Mouse (Mus musculus): ENCODE results near the gene Cd163l1. TPM values are rescaled to one million over a fixed set of nuclear protein-coding genes. Genes with fewer than 3 reads are reported as not detected.

The Cd163l1 gene
- total RNA-seq, 2 experiments from 2014 or later = not detected

- ATAC-seq (replicated peaks; ENCODE audit: low FRiP score, poor library complexity, severe bottlenecking) = no peak
Observed at GRCm38 (mm10) chr7:140208677-140209076, 9.4 kb upstream of the Cd163l1 start.

GRCm38 (mm10) chr7:140213841-140214240 is 4.2 kb upstream of the Cd163l1 start:
- no peak for ATAC-seq (replicated peaks; ENCODE audit: low FRiP score, poor library complexity, severe bottlenecking)

- ATAC-seq (replicated peaks; ENCODE audit: low FRiP score, poor library complexity, severe bottlenecking) = no peak
Observed at GRCm38 (mm10) chr7:140219268-140219667, 1.2 kb downstream of the Cd163l1 start.

- ATAC-seq (replicated peaks; ENCODE audit: low FRiP score, poor library complexity, severe bottlenecking) = no peak
Observed at GRCm38 (mm10) chr7:140220375-140220774, 2.3 kb downstream of the Cd163l1 start.

GRCm38 (mm10) chr7:140224209-140224608 is 6.1 kb downstream of the Cd163l1 start:
- ATAC-seq (replicated peaks; ENCODE audit: low FRiP score, poor library complexity, severe bottlenecking) = no peak

- ATAC-seq (replicated peaks; ENCODE audit: low FRiP score, poor library complexity, severe bottlenecking) = no peak
Observed at GRCm38 (mm10) chr7:140228476-140228875, 10.4 kb downstream of the Cd163l1 start.

- no peak for ATAC-seq (replicated peaks; ENCODE audit: low FRiP score, poor library complexity, severe bottlenecking)
Observed at GRCm38 (mm10) chr7:140231026-140231425, 13.0 kb downstream of the Cd163l1 start.

- ATAC-seq (replicated peaks; ENCODE audit: low FRiP score, poor library complexity, severe bottlenecking) = no peak
Observed at GRCm38 (mm10) chr7:140233696-140234095, 15.6 kb downstream of the Cd163l1 start.

- no peak for ATAC-seq (replicated peaks; ENCODE audit: low FRiP score, poor library complexity, severe bottlenecking)
Observed at GRCm38 (mm10) chr7:140247216-140247615, 29.1 kb downstream of the Cd163l1 start, which contains the start of gene 5830411N06Rik. Gene 5830411N06Rik, plus strand, starts transcription at chr7:140247284.

GRCm38 (mm10) chr7:140253780-140254299 is 35.8 kb downstream of the Cd163l1 start:
- ATAC-seq (replicated peaks; ENCODE audit: low FRiP score, poor library complexity, severe bottlenecking) = no peak

Other genes with a start within 250 kb of the Cd163l1 start
- gene 6430531B16Rik, start 239.5 kb upstream of the Cd163l1 start, total RNA-seq (2015; ENCODE audit: low replicate concordance) = not detected in 2 replicates
- gene 6430531B16Rik, start 239.5 kb upstream of the Cd163l1 start, total RNA-seq (2017; ENCODE audit: low replicate concordance) = 2.0 TPM in 1 of 2 replicates, not detected in the other
- 6.9 and 8.3 TPM in 2 replicates for gene Adam8, start 225.7 kb upstream of the Cd163l1 start, total RNA-seq (2015; ENCODE audit: low replicate concordance)
- 7.3 and 7.8 TPM in 2 replicates for gene Adam8, start 225.7 kb upstream of the Cd163l1 start, total RNA-seq (2017; ENCODE audit: low replicate concordance)
- 11.5 and 12.5 TPM in 2 replicates for gene Zfp511, start 181.9 kb upstream of the Cd163l1 start, total RNA-seq (2015; ENCODE audit: low replicate concordance)
- gene Zfp511, start 181.9 kb upstream of the Cd163l1 start, total RNA-seq (2017; ENCODE audit: low replicate concordance) = 5.8 and 6.6 TPM in 2 replicates
- 9.4 and 14.6 TPM in 2 replicates for gene Tubgcp2, start 181.6 kb upstream of the Cd163l1 start, total RNA-seq (2015; ENCODE audit: low replicate concordance)
- gene Tubgcp2, start 181.6 kb upstream of the Cd163l1 start, total RNA-seq (2017; ENCODE audit: low replicate concordance) = 8.3 and 9.6 TPM in 2 replicates
- gene Msx3, start 169.2 kb upstream of the Cd163l1 start, total RNA-seq (2015; ENCODE audit: low replicate concordance) = not detected in 2 replicates
- gene Msx3, start 169.2 kb upstream of the Cd163l1 start, total RNA-seq (2017; ENCODE audit: low replicate concordance) = not detected in 2 replicates
- not detected in 2 replicates for gene Caly, start 135.7 kb upstream of the Cd163l1 start, total RNA-seq (2015; ENCODE audit: low replicate concordance)
- not detected in 2 replicates for gene Caly, start 135.7 kb upstream of the Cd163l1 start, total RNA-seq (2017; ENCODE audit: low replicate concordance)
- gene Prap1, start 124.9 kb upstream of the Cd163l1 start, total RNA-seq (2015; ENCODE audit: low replicate concordance) = not detected in 2 replicates
- gene Prap1, start 124.9 kb upstream of the Cd163l1 start, total RNA-seq (2017; ENCODE audit: low replicate concordance) = not detected in 2 replicates
- 6.1 TPM in 1 of 2 replicates, not detected in the other for gene Fuom, start 115.8 kb upstream of the Cd163l1 start, total RNA-seq (2015; ENCODE audit: low replicate concordance)
- 2.1 TPM in 1 of 2 replicates, not detected in the other for gene Fuom, start 115.8 kb upstream of the Cd163l1 start, total RNA-seq (2017; ENCODE audit: low replicate concordance)
- 0.84 and 3.3 TPM in 2 replicates for gene Paox, start 102.5 kb upstream of the Cd163l1 start, total RNA-seq (2015; ENCODE audit: low replicate concordance)
- 1.2 and 7.9 TPM in 2 replicates for gene Paox, start 102.5 kb upstream of the Cd163l1 start, total RNA-seq (2017; ENCODE audit: low replicate concordance)
- 12.5 and 23.4 TPM in 2 replicates for gene Echs1, start 101.8 kb upstream of the Cd163l1 start, total RNA-seq (2015; ENCODE audit: low replicate concordance)
- 9.2 and 25.3 TPM in 2 replicates for gene Echs1, start 101.8 kb upstream of the Cd163l1 start, total RNA-seq (2017; ENCODE audit: low replicate concordance)
- gene Mtg1, start 80.7 kb upstream of the Cd163l1 start, total RNA-seq (2015; ENCODE audit: low replicate concordance) = 2.1 and 2.5 TPM in 2 replicates
- 1.6 TPM in 1 of 2 replicates, not detected in the other for gene Mtg1, start 80.7 kb upstream of the Cd163l1 start, total RNA-seq (2017; ENCODE audit: low replicate concordance)
- not detected in 2 replicates for gene Sprn, start 63.4 kb upstream of the Cd163l1 start, total RNA-seq (2015; ENCODE audit: low replicate concordance)
- gene Sprn, start 63.4 kb upstream of the Cd163l1 start, total RNA-seq (2017; ENCODE audit: low replicate concordance) = not detected in 2 replicates
- not detected in 2 replicates for gene Olfr522, start 53.5 kb upstream of the Cd163l1 start, total RNA-seq (2015; ENCODE audit: low replicate concordance)
- gene Olfr522, start 53.5 kb upstream of the Cd163l1 start, total RNA-seq (2017; ENCODE audit: low replicate concordance) = not detected in 2 replicates
- not detected in 2 replicates for gene Olfr523, start 45.0 kb upstream of the Cd163l1 start, total RNA-seq (2015; ENCODE audit: low replicate concordance)
- gene Olfr523, start 45.0 kb upstream of the Cd163l1 start, total RNA-seq (2017; ENCODE audit: low replicate concordance) = not detected in 2 replicates
- 0.19 TPM in 1 of 2 replicates, not detected in the other for gene Olfr524, start 12.3 kb upstream of the Cd163l1 start, total RNA-seq (2015; ENCODE audit: low replicate concordance)
- gene Olfr524, start 12.3 kb upstream of the Cd163l1 start, total RNA-seq (2017; ENCODE audit: low replicate concordance) = not detected in 2 replicates
- gene 5830411N06Rik, start 29.0 kb downstream of the Cd163l1 start, total RNA-seq (2015; ENCODE audit: low replicate concordance) = not detected in 2 replicates
- 0.42 TPM in 1 of 2 replicates, not detected in the other for gene 5830411N06Rik, start 29.0 kb downstream of the Cd163l1 start, total RNA-seq (2017; ENCODE audit: low replicate concordance)
- not detected in 2 replicates for gene Olfr525, start 102.6 kb downstream of the Cd163l1 start, total RNA-seq (2015; ENCODE audit: low replicate concordance)
- gene Olfr525, start 102.6 kb downstream of the Cd163l1 start, total RNA-seq (2017; ENCODE audit: low replicate concordance) = under 0.01 TPM in 1 of 2 replicates, not detected in the other
- not detected in 2 replicates for gene Olfr527, start 115.8 kb downstream of the Cd163l1 start, total RNA-seq (2015; ENCODE audit: low replicate concordance)
- gene Olfr527, start 115.8 kb downstream of the Cd163l1 start, total RNA-seq (2017; ENCODE audit: low replicate concordance) = not detected in 2 replicates
- not detected in 2 replicates for gene Olfr60, start 143.4 kb downstream of the Cd163l1 start, total RNA-seq (2015; ENCODE audit: low replicate concordance)
- gene Olfr60, start 143.4 kb downstream of the Cd163l1 start, total RNA-seq (2017; ENCODE audit: low replicate concordance) = not detected in 2 replicates
- gene Olfr530, start 158.1 kb downstream of the Cd163l1 start, total RNA-seq (2015; ENCODE audit: low replicate concordance) = not detected in 2 replicates
- not detected in 2 replicates for gene Olfr530, start 158.1 kb downstream of the Cd163l1 start, total RNA-seq (2017; ENCODE audit: low replicate concordance)
- not detected in 2 replicates for gene Olfr531, start 184.7 kb downstream of the Cd163l1 start, total RNA-seq (2015; ENCODE audit: low replicate concordance)
- gene Olfr531, start 184.7 kb downstream of the Cd163l1 start, total RNA-seq (2017; ENCODE audit: low replicate concordance) = not detected in 2 replicates
- not detected in 2 replicates for gene Olfr532, start 203.4 kb downstream of the Cd163l1 start, total RNA-seq (2015; ENCODE audit: low replicate concordance)
- gene Olfr532, start 203.4 kb downstream of the Cd163l1 start, total RNA-seq (2017; ENCODE audit: low replicate concordance) = not detected in 2 replicates
- gene Olfr533, start 245.1 kb downstream of the Cd163l1 start, total RNA-seq (2015; ENCODE audit: low replicate concordance) = not detected in 2 replicates
- gene Olfr533, start 245.1 kb downstream of the Cd163l1 start, total RNA-seq (2017; ENCODE audit: low replicate concordance) = not detected in 2 replicates